Mouse (Mus musculus): Measurements from ENCODE around the gene Omp.

DNA sequence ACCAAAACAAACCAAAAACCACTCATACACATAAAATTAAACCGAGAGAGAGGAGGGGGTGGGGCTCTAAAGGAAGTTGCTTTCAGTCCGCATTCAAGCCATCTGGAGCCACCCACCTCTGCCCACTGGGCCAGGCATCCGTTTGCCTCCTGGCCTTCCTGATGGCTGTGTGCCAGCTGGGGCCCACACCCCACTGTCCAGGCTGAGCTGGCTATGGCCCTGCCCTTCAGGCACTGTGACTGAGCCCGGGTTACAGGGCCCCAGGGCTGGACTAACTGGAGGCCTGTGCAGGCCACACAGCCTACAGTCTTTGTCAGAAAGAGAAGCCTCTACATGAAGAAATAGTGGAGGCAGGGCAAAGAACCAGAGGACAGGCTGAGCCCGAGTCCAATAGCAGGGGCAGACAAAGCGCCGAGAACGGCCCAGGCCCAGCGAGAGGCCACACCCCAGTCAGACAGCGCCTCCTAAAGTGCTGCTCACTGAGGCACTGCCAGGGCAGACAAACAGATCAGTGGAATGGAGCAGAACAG lies 19.8 kb upstream of the Omp start:
- TF ChIP-seq CTCF (IDR thresholded peaks at IDR 0.05; ENCODE audit: insufficient read depth, low read length) (0 out of 2 replicates have a peak, but pooled peaks have one; percentile 7), POLR2A (IDR thresholded peaks at IDR 0.05; ENCODE audit: borderline replicate concordance, extremely low read depth, low read depth, low read length) (no peak)

Data from lung, adult 2 months (tissue).